Mouse (Mus musculus) myocyte (in vitro differentiated cells): ENCODE data around the gene Nutm1. TPM values are rescaled to one million over a fixed set of nuclear protein-coding genes. Genes with fewer than 3 reads are reported as not detected.

ENCODE experiments used
- H3K27me3 ChIP-seq: one replicate; pipeline ENCODE4 v1.6.1; 2011; ENCODE audit not compliant: control insufficient read depth, insufficient read depth, insufficient read length
- H3K36me3 ChIP-seq: one replicate; pipeline ENCODE4 v1.6.1; 2011; ENCODE audit not compliant: control insufficient read depth, insufficient read depth
- H3K4me2 ChIP-seq: one replicate; pipeline ENCODE4 v1.6.1; 2011; ENCODE audit warnings: low read depth, control low read depth
- H3K4me3 ChIP-seq: one replicate; pipeline ENCODE4 v1.5.1; 2011; ENCODE audit warnings: mild to moderate bottlenecking, control low read depth, moderate library complexity
- H3K79me2 ChIP-seq: one replicate; pipeline ENCODE4 v1.6.1; 2011; ENCODE audit not compliant: control insufficient read depth, insufficient read depth
- H3ac ChIP-seq: one replicate; pipeline ENCODE4 v1.6.1; 2011; ENCODE audit not compliant: control insufficient read depth, insufficient read length
- CEBPB ChIP-seq: IDR thresholded peaks from 2 replicates; pipeline ENCODE4 v1.6.1; 2011; ENCODE audit warnings: mild to moderate bottlenecking, moderate library complexity; ENCODE audit not compliant: poor library complexity, insufficient read depth, severe bottlenecking
- E2F4 ChIP-seq: IDR thresholded peaks from one replicate; pipeline ENCODE4 v1.6.1; 2011; ENCODE audit warnings: mild to moderate bottlenecking, control low read depth, moderate library complexity; ENCODE audit not compliant: insufficient read depth
- MAX ChIP-seq: IDR thresholded peaks from one replicate; pipeline ENCODE4 v1.6.1; 2011; ENCODE audit warnings: low read depth, mild to moderate bottlenecking, control low read depth
- MYOD1 ChIP-seq, 3 experiments: IDR thresholded peaks; one replicate each; pipeline ENCODE4 v1.6.1; 2011; ENCODE audit warnings: control low read depth in 2 of 3, low read depth in 2 of 3, mild to moderate bottlenecking in 2 of 3, moderate library complexity in 1 of 3; ENCODE audit not compliant: insufficient read length in 2 of 3, control insufficient read depth in 1 of 3
- MYOG ChIP-seq, 3 experiments: IDR thresholded peaks; one replicate each; pipeline ENCODE4 v1.6.1; 2011; ENCODE audit warnings: control low read depth in 2 of 3, low read depth in 2 of 3, mild to moderate bottlenecking in 2 of 3; ENCODE audit not compliant: insufficient read length in 2 of 3, control insufficient read depth in 1 of 3, insufficient read depth in 1 of 3
- POLR2A ChIP-seq: IDR thresholded peaks from one replicate; pipeline ENCODE4 v1.6.1; 2011; ENCODE audit warnings: low read depth, mild to moderate bottlenecking, control low read depth, moderate library complexity; ENCODE audit not compliant: insufficient read length
- POLR2AphosphoS2 ChIP-seq: IDR thresholded peaks from one replicate; pipeline ENCODE4 v1.6.1; 2011; ENCODE audit warnings: low read depth, control low read depth; ENCODE audit not compliant: insufficient read length
- REST ChIP-seq: IDR thresholded peaks from one replicate; pipeline ENCODE4 v1.6.1; 2011; ENCODE audit warnings: mild to moderate bottlenecking, control low read depth, moderate library complexity; ENCODE audit not compliant: insufficient read depth, insufficient read length
- SRF ChIP-seq: IDR thresholded peaks from one replicate; pipeline ENCODE4 v1.6.1; 2011; ENCODE audit warnings: low read depth; ENCODE audit not compliant: control insufficient read depth, insufficient read length
- TCF12 ChIP-seq: IDR thresholded peaks from one replicate; pipeline ENCODE4 v1.6.1; 2011; ENCODE audit warnings: mild to moderate bottlenecking, control low read depth; ENCODE audit not compliant: poor library complexity, insufficient read depth, severe bottlenecking
- TCF3 ChIP-seq: IDR thresholded peaks from one replicate; pipeline ENCODE4 v1.6.1; 2011; ENCODE audit warnings: low read depth, control low read depth; ENCODE audit not compliant: insufficient read length
- USF1 ChIP-seq: IDR thresholded peaks from one replicate; pipeline ENCODE4 v1.6.1; 2011; ENCODE audit warnings: low read depth, mild to moderate bottlenecking, control low read depth, moderate library complexity
- polyA plus RNA-seq: library from polyadenylated mRNA; unstranded; fragments of >200 nt; fragmentation: generic; extraction: Trizol; gene quantifications from one replicate; pipeline ENCODE4 v1.2.1, GENCODE M21; 2012; ENCODE audit warnings: missing spikeins

Gene Nutm1
- not detected for polyA plus RNA-seq

DNA sequence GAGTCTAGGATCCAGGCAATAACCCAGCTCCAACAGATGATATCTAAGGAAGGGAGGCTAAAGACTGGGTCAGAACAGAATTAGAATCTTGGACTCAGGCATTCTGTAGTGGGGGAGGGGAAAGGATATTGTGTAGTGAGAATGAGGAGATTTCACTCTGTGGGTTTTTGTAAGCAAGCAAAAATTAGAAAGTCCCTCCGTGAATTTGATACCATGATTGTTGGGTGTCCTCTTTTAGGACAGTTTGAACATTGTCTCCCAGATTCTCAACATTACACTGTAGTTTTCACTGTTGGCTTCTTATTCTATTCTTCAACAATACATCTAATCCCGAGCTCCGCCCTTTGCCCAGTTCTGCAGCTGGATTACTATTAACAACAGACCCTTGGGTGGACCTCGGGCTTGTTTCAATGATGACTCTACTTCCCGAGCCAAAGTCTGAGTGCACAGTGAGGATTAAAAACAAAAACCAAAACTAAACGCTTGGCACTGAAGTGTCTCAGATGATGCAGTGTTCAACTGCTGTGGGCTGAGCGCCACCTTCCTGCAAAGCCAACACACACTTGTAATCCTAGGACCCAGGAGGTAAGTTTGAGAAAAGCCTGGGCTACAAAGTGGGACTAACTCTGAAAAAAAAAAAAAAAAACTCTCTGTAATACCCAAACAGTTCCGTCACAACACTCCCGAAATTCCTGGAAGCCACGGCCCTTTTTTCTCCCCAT, at the start of gene Nutm1:
TSS of gene Nutm1 (minus strand) at position 51 of the 722 bp plus-strand sequence.
- H3K4me2 ChIP-seq: peak within 1 kb of the TSS; percentile 20
- no peaks in the 10 kb centered on the region for H3K27me3 ChIP-seq
- H3K79me2 ChIP-seq: peaks cover 15% of the 10 kb centered on the region
- H3K4me3 ChIP-seq: no peak within 1 kb of the TSS
- peaks cover 5% of the 10 kb centered on the region for H3K36me3 ChIP-seq
- H3ac ChIP-seq: no peak within 1 kb of the TSS
- no peak for TF ChIP-seq POLR2AphosphoS2
- TF ChIP-seq CEBPB: no peak

DNA sequence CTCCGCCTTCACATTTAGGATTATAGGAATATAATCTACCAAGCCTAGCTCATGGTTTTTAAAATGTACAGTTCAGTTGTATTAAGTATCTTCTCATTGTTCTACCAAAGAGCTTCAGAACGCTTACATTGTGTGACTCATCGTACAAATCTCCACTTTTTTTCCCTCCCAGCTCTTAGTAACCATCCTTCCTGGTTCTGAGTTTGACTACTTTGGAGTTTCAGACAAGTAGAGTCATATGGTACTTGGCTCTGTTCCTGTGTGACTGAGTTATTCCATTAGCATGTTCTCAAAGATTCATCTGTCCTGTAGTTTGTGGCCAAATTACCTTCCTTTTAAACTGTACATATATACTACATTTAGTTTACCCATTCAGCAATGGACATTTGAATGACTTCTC, 49.6 kb upstream of the Nutm1 start:
- Histone ChIP-seq H3K36me3 (no peaks in the 10 kb centered on the region), H3K4me3 (no peak overlapping the region), H3K27me3 (no peaks in the 10 kb centered on the region), H3ac (no peak overlapping the region), H3K79me2 (no peaks in the 10 kb centered on the region), H3K4me2 (peak overlapping the region; percentile 74)
- peak; percentile 23 for TF ChIP-seq USF1
- TF ChIP-seq POLR2AphosphoS2: no peak

- Histone ChIP-seq H3K4me2 (no peak overlapping the region), H3K4me3 (no peak overlapping the region), H3K27me3 (no peaks in the 10 kb centered on the region), H3K79me2 (peaks cover 5% of the 10 kb centered on the region), H3ac (no peak overlapping the region), H3K36me3 (no peaks in the 10 kb centered on the region)
- no peak for TF ChIP-seq POLR2AphosphoS2
- no peak for TF ChIP-seq USF1
- no peak for TF ChIP-seq TCF3
Observed at GRCm38 (mm10) chr2:112298221-112298620, 39.1 kb upstream of the Nutm1 start.

GRCm38 (mm10) chr2:112296211-112296610, 37.1 kb upstream of the Nutm1 start:
- TF ChIP-seq MYOG (IDR thresholded peaks at IDR 0.05; ENCODE audit: control insufficient read depth in 1 of 3, insufficient read depth in 1 of 3, insufficient read length in 2 of 3, low read depth in 2 of 3): no peak
- TF ChIP-seq E2F4: no peak
- TF ChIP-seq MYOD1 (IDR thresholded peaks at IDR 0.05; ENCODE audit: control insufficient read depth in 1 of 3, insufficient read length in 2 of 3, low read depth in 2 of 3): no peak
- TF ChIP-seq TCF12: no peak
- TF ChIP-seq USF1: no peak
- no peak for TF ChIP-seq POLR2AphosphoS2
- TF ChIP-seq MAX: no peak
- TF ChIP-seq SRF: no peak
- no peak for TF ChIP-seq REST
- TF ChIP-seq CEBPB: no peak
- TF ChIP-seq TCF3: no peak
- TF ChIP-seq POLR2A: no peak
- Histone ChIP-seq H3K79me2 (peaks cover 5% of the 10 kb centered on the region), H3ac (no peak overlapping the region), H3K36me3 (no peaks in the 10 kb centered on the region), H3K4me2 (peak overlapping the region; percentile 53), H3K4me3 (no peak overlapping the region), H3K27me3 (no peaks in the 10 kb centered on the region)

- Histone ChIP-seq H3K79me2 (peaks cover 5% of the 10 kb centered on the region), H3K4me2 (no peak overlapping the region), H3K4me3 (no peak overlapping the region), H3ac (no peak overlapping the region), H3K36me3 (no peaks in the 10 kb centered on the region), H3K27me3 (no peaks in the 10 kb centered on the region)
- TF ChIP-seq TCF12 (no peak), CEBPB (no peak), TCF3 (no peak), MYOG (IDR thresholded peaks at IDR 0.05; ENCODE audit: control insufficient read depth in 1 of 3, insufficient read depth in 1 of 3, insufficient read length in 2 of 3, low read depth in 2 of 3) (no peak), MAX (no peak), E2F4 (no peak), POLR2A (no peak), POLR2AphosphoS2 (no peak), REST (no peak), MYOD1 (IDR thresholded peaks at IDR 0.05; ENCODE audit: control insufficient read depth in 1 of 3, insufficient read length in 2 of 3, low read depth in 2 of 3) (no peak)
Observed at GRCm38 (mm10) chr2:112292823-112293222, 33.7 kb upstream of the Nutm1 start.
